Mouse (Mus musculus) left cerebral cortex, adult 9 months (tissue): ENCODE data around the gene Pck1.

Experiments
- DNase-seq, 2 experiments: peaks; one replicate each; pipeline ENCODE4 v3.0.0; 2022; ENCODE audit warnings: low spot score in 2 of 2

The Pck1 gene

GRCm38 (mm10) chr2:173148001-173148400 is 4.8 kb upstream of the Pck1 start:
- no peak for DNase-seq

- no peak for DNase-seq
Observed at GRCm38 (mm10) chr2:173151352-173151751, 1.5 kb upstream of the Pck1 start.

DNA sequence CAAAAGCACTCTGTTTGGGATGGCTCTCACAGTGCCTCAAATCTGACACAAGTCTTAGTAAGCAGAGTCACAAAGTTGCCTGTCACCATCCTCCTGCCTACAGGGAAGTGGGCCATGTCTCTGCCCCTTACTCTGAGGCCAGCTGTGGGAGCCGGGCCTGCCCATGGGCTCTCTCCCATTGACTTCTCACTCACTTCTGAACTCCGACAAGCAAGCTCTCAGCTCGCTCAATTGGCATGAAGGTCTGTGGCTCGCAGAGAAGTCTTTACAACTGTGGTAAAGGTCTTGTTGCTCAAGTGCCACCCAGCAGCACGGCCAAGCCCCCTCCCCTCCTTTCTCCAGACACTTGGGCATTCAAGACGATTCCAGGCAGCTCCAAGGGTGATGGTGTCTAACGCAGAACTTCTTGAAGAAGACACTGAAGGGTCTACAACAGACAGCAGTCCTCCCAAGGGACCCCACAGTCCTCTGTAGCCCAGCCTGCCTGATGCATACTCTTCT is 1.0 kb upstream of the Pck1 start:
- DNase-seq: no peak

DNA sequence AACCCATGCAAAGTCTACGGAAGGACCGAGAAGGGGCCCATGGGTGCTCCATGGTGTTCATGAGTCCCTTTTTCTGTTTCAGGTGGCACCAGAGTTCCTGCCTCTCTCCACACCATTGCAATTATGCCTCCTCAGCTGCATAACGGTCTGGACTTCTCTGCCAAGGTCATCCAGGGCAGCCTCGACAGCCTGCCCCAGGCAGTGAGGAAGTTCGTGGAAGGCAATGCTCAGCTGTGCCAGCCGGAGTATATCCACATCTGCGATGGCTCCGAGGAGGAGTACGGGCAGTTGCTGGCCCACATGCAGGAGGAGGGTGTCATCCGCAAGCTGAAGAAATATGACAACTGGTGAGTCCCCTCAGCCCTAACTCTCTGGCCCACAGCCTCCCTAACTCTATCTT is 418 bp downstream of the Pck1 start:
- DNase-seq: no peak

DNA sequence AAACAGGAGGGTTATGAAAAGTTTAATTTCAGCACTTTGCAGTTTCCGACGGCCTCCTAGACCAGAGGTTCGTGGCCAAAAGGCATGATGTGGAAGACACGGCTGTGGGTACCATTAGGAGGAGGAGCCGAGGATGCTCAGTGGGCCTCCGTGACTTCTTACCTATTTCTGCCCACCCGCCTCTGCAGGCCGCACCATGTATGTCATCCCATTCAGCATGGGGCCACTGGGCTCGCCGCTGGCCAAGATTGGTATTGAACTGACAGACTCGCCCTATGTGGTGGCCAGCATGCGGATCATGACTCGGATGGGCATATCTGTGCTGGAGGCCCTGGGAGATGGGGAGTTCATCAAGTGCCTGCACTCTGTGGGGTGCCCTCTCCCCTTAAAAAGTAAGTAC is 1.7 kb downstream of the Pck1 start:
- DNase-seq: no peak

DNA sequence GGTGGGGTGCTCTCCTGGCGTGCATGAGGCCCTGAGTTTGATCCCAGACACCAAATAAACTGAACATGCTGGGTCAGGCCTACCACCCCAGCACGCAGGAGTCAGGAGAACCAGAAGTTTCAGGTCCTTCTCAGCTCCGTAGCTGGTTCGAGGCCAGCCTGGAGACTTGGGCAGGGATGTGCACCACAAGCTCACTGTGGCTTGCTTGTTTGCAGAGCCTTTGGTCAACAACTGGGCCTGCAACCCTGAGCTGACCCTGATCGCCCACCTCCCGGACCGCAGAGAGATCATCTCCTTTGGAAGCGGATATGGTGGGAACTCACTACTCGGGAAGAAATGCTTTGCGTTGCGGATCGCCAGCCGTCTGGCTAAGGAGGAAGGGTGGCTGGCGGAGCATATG is 2.1 kb downstream of the Pck1 start:
- no peak for DNase-seq

GRCm38 (mm10) chr2:173155907-173156306 is 3.1 kb downstream of the Pck1 start:
- no peak for DNase-seq

DNA sequence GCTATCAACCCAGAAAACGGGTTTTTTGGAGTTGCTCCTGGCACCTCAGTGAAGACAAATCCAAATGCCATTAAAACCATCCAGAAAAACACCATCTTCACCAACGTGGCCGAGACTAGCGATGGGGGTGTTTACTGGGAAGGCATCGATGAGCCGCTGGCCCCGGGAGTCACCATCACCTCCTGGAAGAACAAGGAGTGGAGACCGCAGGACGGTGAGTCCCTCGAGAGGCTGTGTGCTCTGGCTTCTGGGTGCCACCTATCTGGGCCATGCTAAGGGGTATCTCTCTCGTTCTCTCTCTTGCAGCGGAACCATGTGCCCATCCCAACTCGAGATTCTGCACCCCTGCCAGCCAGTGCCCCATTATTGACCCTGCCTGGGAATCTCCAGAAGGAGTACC is 4.1 kb downstream of the Pck1 start:
- DNase-seq: no peak

DNA sequence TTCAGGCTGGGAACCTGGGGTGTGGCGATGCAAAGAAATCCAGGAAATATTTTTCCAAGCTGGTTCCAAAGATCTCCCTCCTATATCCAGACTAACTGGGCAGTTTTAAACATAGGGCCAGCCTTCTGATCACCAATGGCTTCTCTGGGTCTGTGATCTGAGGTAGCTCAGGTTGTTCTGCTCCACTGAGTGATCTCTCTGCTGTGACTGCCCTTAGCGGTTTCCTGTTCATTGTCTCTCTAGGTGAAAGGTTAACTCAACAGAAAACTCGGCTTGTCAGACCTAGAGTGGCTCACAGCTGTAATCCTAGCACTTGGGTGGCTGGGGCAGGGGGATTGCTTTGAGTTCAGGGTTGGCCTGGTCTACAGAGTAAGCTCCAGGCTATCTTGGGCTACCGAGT is 4.5 kb downstream of the Pck1 start:
- no peak for DNase-seq

DNA sequence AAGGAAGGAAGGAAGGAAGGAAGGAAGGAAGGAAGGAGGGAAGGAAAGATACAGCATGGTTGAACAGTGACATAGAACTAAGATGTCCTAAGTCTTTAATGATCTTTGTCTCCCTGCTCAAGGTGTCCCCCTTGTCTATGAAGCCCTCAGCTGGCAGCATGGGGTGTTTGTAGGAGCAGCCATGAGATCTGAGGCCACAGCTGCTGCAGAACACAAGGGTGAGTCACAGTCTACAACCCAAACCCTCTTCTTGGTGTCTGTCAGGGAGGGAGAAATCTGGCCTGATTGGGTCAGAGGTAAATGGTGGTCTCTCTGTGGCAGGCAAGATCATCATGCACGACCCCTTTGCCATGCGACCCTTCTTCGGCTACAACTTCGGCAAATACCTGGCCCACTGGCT is 5.0 kb downstream of the Pck1 start:
- no peak for DNase-seq

DNA sequence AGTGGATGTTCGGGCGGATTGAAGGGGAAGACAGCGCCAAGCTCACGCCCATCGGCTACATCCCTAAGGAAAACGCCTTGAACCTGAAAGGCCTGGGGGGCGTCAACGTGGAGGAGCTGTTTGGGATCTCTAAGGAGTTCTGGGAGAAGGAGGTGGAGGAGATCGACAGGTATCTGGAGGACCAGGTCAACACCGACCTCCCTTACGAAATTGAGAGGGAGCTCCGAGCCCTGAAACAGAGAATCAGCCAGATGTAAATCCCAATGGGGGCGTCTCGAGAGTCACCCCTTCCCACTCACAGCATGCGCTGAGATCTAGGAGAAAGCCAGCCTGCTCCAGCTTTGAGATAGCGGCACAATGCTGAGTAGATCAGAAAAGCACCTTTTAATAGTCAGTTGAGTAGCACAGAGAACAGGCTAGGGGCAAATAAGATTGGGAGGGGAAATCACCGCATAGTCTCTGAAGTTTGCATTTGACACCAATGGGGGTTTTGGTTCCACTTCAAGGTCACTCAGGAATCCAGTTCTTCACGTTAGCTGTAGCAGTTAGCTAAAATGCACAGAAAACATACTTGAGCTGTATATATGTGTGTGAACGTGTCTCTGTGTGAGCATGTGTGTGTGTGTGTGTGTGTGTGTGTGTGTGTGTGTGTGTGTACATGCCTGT is 5.7 kb downstream of the Pck1 start:
- no peak for DNase-seq

GRCm38 (mm10) chr2:173159354-173160311 is 6.8 kb downstream of the Pck1 start:
- peak in 1 of 2 experiments; percentile 41 for DNase-seq

- no peak for DNase-seq
Observed at GRCm38 (mm10) chr2:173163380-173163779, 10.5 kb downstream of the Pck1 start.

DNA sequence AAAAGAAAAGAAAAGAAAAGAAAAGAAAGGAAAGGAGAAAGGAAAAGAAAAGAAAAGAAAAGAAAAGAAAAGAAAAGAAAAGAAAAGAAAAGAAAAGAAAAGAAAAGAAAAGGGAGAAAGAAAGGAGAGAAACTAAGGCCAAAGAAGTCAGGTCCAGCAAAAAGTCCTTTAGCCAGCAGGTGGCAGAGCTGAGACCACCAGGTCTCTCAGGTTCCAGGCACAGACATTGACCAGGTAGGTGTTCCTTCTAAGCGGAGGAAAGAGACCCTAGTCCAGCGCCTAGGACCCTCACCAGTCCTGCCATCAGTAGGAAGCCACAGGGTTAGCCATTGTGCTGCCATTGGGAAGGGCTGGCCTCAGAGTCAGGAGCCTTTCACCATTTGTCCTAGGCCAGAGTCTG is 11.5 kb downstream of the Pck1 start:
- DNase-seq: no peak

- DNase-seq: no peak
Observed at GRCm38 (mm10) chr2:173164946-173165345, 12.1 kb downstream of the Pck1 start.

- DNase-seq: no peak
Observed at GRCm38 (mm10) chr2:173165357-173165756, 12.5 kb downstream of the Pck1 start.

- DNase-seq: peak in 1 of 2 experiments; percentile 19
Observed at GRCm38 (mm10) chr2:173168411-173168851, 15.6 kb downstream of the Pck1 start.

- no peak for DNase-seq
Observed at GRCm38 (mm10) chr2:173170081-173170480, 17.2 kb downstream of the Pck1 start.

DNA sequence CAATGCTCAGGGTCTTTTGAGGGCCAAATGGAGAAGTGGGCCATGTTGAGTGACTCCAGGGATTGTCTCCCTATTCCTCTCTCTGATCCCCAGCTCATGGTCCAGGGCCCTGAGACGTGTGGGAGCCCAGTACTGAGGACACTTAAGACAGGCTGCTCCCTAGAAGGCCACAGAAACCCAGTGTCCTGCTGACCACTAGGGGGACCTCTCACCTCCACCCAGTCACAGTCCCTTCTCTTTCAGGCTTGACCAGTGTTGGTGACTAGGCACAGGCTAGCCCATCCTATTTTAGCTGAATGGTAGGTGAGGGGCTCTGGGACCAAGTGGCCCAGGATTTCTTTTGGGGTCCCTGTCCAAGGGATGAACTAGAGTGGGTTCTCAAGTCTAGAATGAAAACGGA is 17.9 kb downstream of the Pck1 start:
- no peak for DNase-seq

- peak in 1 of 2 experiments; percentile 26 for DNase-seq
Observed at GRCm38 (mm10) chr2:173171470-173171869, 18.6 kb downstream of the Pck1 start.

DNA sequence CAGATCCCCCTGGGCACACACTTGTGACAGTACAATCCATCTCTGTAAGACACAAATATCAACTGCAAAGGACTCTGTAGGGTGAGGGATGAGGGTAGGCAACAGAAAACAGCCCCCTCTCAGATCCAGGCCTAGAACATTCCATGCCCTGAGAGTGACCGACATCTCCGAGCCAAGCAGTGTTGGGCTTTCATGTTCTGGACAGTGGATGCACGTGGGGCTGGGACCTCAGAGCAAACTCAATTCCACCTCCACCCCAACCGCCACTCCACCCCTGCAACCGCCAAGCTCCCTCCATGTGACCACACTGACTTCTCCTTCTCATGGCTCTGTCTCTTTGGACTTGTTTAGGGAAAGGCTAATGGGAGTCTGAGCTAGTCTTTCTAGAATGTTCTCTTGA is 19.1 kb downstream of the Pck1 start:
- DNase-seq: no peak

GRCm38 (mm10) chr2:173172386-173172785 is 19.5 kb downstream of the Pck1 start:
- DNase-seq: no peak

DNA sequence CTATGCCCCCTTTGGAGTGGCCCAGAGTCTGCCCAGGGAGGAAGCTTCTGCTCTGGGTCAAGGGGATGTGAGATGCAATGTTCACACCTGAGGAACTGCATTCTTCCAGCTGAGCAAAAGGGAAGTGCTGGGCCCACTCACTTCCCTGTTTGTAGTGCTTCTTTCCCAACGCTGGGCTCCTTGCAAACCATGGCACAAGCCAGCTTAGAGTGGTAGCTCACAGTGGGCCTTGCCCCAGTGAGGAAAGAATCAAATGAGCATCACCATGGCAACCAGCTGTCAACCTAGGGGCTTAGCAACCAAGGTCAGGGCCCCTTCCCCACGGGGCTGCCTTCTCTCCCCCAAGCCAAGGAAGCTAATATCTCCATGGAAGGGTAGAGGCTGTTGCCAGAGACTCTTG is 20.2 kb downstream of the Pck1 start:
- DNase-seq: no peak
